Mouse (Mus musculus): ENCODE results near the gene Cd52.
A peak's percentile ranks its signal among the peaks of the same experiment; 100 is the strongest.

The Cd52 gene

DNA sequence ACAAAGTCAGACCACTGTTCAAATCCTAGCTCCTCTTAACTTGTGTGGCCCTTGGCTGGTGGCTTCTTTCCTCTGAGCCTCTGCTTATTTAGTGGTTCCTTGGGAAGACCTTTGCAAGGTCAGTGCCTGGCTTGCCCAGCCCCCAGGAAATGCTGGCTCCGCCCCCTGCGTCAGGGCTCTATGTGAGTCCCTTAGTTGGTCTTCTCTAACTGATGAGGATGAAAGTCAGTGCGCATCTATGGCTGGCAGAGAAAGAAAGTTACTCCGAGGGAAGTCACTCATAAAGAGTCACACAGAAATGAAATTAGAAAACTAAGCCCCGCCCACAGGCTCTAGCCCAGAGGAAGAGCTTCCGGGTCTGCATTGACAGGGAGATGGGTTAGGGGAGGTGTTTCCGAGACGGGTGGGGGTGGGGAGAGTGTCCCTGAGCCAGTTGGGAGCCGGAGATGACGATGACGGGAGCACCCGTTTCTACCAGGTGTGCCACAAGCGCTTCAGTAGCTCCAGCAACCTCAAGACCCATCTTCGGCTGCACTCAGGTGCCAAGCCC, 36.6 kb downstream of the Cd52 start:
- DNase-seq (ENCODE audit: low spot score in 2 of 2), result peak; percentile 25 to 37

DNA sequence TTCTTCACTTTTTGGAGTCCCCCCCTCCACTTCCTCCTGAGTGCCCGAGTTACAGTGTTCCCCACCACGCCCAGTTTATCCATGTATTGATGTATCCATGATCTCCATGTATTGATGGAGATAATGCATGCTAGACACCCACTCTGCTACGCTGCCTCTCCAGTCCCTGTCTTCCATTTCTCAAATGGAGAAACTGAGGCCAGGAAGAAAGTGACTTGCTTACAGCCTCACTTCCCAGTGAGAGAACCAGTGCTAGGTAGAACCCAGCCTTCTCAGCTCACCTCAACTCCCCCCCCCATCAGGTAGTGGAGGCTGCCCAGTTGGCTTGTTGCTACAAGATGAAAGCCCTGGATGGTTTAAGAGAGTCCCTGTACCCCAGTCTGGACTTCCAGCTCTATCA, 41.3 kb downstream of the Cd52 start, which contains the start of gene Zfp683:
TSS of gene Zfp683 (plus strand) at position 301 of the 400 bp plus-strand sequence.
- DNase-seq (ENCODE audit: low spot score in 2 of 2), result no peak

DNA sequence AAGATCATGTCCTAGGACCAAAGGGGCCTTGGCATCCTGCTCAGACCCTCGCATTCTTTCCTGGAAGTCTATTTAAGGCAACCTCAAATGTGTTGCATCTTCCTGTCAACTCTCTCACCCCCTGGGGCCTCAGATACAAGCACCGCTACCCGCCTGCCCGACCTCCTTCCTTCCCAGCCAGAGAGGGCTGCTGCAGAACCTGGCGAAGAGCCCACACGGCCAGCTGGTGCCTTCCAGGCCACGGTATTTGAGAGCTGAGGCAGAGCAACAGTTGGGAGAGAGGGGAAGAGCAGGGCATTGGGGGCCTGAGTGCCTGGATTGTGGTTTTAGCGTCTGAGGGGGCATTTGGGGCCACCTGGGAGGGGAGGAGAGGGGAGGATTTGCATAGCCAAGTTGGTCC, 42.3 kb downstream of the Cd52 start:
- peak in 1 of 2 experiments; percentile 19 for DNase-seq (ENCODE audit: low spot score in 2 of 2)

DNA sequence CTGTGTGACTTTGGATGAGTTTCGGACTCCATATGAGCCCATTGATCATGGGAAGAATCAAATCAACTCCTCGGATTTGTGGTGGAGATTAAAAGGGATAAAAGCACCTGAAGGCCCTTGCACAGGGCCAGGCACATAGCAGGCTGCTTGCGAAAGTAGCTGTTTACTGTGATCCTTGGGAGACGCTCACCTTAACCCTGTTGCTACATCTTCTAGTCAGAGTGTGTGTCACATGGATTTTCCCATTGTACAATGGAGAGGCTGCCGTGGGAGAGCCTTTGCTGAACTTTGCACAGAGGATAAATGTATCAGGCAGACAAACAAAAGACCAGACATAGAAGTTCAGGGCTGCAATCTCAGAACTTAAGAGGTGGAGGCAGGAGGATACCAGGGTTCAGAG, 43.0 kb downstream of the Cd52 start:
- DNase-seq (ENCODE audit: low spot score in 2 of 2), result no peak

DNA sequence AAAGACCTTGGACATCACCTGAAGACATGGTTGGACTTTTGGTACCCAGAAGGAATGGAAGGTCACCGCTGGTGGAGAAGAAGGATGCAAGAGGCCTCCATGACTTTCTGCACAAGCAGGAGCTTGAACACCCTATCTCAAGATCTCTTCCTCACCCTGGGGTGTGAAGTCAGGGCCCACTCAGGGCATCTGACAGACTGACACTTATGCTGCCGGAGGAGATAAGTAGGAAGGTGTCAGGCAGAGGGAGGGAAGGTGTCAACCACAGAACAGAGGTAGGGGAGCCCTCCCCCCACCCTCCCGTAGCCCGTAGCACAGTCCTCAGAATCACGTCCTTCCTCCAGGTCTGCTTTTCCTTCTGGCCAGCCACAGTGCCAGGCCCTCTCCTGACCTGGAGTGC, 47.2 kb downstream of the Cd52 start:
- DNase-seq (ENCODE audit: low spot score in 2 of 2), result no peak

DNA sequence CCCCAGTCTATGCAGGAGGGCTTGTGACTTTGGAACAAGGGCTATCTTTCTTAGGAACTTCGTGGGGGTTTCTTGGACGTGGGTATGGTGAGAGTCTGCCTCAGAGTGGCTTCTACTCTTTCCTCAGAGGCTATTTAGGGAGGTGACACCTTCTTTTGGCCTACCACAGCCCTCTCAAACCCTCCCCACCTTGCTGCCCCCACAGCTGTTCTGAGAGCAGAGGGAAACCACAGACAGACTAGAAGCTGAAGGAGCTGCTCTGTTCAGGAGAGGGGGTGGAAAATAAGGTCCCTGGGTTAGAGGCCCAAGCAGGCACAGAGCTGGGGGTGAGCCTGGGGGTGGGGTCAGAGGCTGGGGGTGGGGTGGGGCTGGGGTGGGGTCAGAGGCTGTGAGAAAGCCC, 51.8 kb downstream of the Cd52 start:
- DNase-seq (ENCODE audit: low spot score in 2 of 2), result peak in 1 of 2 experiments; percentile 27

DNA sequence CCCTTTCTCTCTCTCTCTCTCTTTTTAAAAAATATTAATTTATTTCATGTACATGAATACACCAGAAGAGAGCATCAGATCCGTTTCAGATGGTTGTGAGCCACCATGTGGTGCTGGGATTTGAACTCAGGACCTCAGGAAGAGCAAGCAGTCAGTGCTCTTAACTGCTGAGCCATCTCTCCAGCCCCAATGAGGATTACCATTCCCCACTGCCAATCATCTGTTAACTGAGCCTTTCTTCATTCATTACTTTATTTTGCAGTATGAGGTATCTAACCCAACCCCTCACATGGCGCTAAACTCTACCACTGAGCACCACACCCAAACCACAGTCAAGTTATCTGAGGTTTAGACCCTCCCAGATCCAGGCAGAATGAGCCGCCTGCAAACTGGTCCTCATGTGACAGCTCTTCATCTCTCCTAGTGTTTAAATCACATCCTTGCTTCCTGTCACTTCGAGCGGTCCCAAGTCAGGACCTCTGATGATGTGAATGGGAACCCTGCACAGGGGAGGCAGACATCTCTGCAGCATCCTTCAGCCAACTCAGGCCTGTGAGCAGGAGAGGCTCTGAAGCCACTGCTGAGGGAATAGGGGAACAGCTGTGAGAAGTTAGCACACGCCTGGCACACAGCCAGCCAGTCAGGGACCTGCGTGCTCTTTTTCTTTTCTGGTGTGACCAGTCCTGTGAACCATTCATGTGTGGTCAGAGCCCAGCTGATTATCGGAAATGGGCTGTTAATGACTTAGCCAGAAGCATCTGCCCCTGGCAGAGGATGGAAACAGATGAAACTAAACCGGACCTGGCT, 53.4 kb downstream of the Cd52 start:
- no peak for DNase-seq (ENCODE audit: low spot score in 2 of 2)

DNA sequence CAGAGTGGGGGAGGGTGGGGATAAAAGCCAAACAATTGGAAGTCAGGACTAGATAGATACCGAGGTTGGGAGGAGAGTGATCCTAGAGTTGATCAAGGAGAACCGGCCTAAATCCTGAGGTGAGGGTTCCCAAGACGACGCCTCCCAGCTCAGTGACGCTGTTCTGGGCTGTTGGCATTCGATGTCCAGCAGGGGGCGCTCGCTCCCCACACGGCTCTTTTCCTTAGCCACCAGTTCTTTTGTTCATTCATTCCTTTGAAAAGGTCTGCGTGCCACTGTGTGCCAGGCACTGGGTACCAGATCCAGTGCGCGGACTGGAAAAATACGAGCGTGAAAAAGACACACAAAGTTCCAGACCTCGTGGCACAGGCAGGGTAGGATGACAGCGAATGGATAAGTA, 58.9 kb downstream of the Cd52 start:
- peak; percentile 58 to 89 for DNase-seq (ENCODE audit: low spot score in 2 of 2)

Data from thymus, postnatal 10 days (tissue).